Mouse (Mus musculus) liver, adult 2 months (tissue): ENCODE measurements at regions not wholly inside any gene's neighbourhood (a gene's known extent, or its start where the extent isn't known, plus 50 kb on each side); places are given as distances from the start of the nearest gene placed in this dataset.
A peak's percentile ranks its signal among the peaks of the same experiment; 100 is the strongest.

Experiments
- DNase-seq: peaks from one replicate; pipeline ENCODE4 v3.0.0-alpha.2; 2011; ENCODE audit warnings: low read depth, low spot score; ENCODE audit errors: extremely low read depth
- H3K27ac ChIP-seq: fragments of 200-500 bp; replicated peaks from 2 replicates; pipeline ENCODE4 v1.5.1; 2012; ENCODE audit warnings: low read depth, mild to moderate bottlenecking, control low read depth, inconsistent platforms, low read length; ENCODE audit not compliant: insufficient read depth
- H3K27me3 ChIP-seq: fragments of 200-500 bp; 2 replicates; pipeline ENCODE4 v1.6.1; 2012; ENCODE audit warnings: mild to moderate bottlenecking, moderate library complexity, low read length, inconsistent platforms; ENCODE audit not compliant: control insufficient read depth, insufficient read depth
- H3K36me3 ChIP-seq: fragments of 200-500 bp; 2 replicates; pipeline ENCODE4 v1.6.1; 2012; ENCODE audit warnings: low read length, inconsistent platforms; ENCODE audit not compliant: control insufficient read depth, insufficient read depth
- H3K4me1 ChIP-seq: fragments of 200-500 bp; 2 replicates; pipeline ENCODE4 v1.6.1; 2011; ENCODE audit warnings: low read length; ENCODE audit not compliant: control insufficient read depth, insufficient read depth
- H3K4me3 ChIP-seq: fragments of 200-500 bp; 2 replicates; pipeline ENCODE4 v1.5.1; 2011; ENCODE audit warnings: low read depth, mild to moderate bottlenecking, control low read depth, low read length, moderate library complexity; ENCODE audit not compliant: insufficient read depth
- H3K79me2 ChIP-seq: fragments of 200-500 bp; 2 replicates; pipeline ENCODE4 v1.6.1; 2012; ENCODE audit warnings: inconsistent platforms, mild to moderate bottlenecking, low read length, moderate library complexity; ENCODE audit not compliant: control insufficient read depth, insufficient read depth
- H3K9ac ChIP-seq: fragments of 200-500 bp; 2 replicates; pipeline ENCODE4 v1.6.1; 2012; ENCODE audit warnings: low read depth, mild to moderate bottlenecking, control low read depth, inconsistent platforms, low read length
- CTCF ChIP-seq: fragments of 200-500 bp; IDR thresholded peaks from 2 replicates; pipeline ENCODE4 v1.5.1; 2011; ENCODE audit warnings: low read depth, low read length, control low read depth
- POLR2A ChIP-seq: fragments of 200-500 bp; IDR thresholded peaks from 2 replicates; pipeline ENCODE4 v1.6.1; 2011; ENCODE audit warnings: low read length, control low read depth; ENCODE audit not compliant: insufficient read depth; ENCODE audit errors: extremely low read depth
- WGBS: fragments of 180-500 bp; shearing (Covaris S2); methylation state at CpG from one replicate; pipeline ENCODE4 v1.1.7; 2018; 5-methylcytosine and 5-hydroxymethylcytosine counted together

- no peak for TF ChIP-seq CTCF
- no peak for TF ChIP-seq POLR2A
- Histone ChIP-seq H3K4me1 (no peaks in the 10 kb centered on the region), H3K27me3 (0 out of 2 replicates have a peak, but pooled peaks cover 2% of the 10 kb centered on the region), H3K9ac (no peak overlapping the region), H3K36me3 (no peaks in the 10 kb centered on the region), H3K27ac (no peak overlapping the region), H3K4me3 (no peak overlapping the region), H3K79me2 (no peaks in the 10 kb centered on the region)
- 76% methylated on average over 3 of the region's 3 CpGs for WGBS
- no peak for DNase-seq
Measured at GRCm38 (mm10) chr15:11517892-11518291, 118.4 kb upstream of the Tars start.

- Histone ChIP-seq H3K4me1 (no peaks in the 10 kb centered on the region), H3K36me3 (no peaks in the 10 kb centered on the region), H3K79me2 (no peaks in the 10 kb centered on the region), H3K4me3 (no peak overlapping the region), H3K27me3 (no peaks in the 10 kb centered on the region), H3K27ac (no peak overlapping the region), H3K9ac (no peak overlapping the region)
- WGBS = 45% methylated on average over 4 of the region's 4 CpGs
- DNase-seq = peak; percentile 54
- TF ChIP-seq CTCF (no peak), POLR2A (no peak)
Measured at GRCm38 (mm10) chr15:11505076-11505639, 105.7 kb upstream of the Tars start.

GRCm38 (mm10) chr15:11496436-11496835, 97.0 kb upstream of the Tars start:
- H3K27ac ChIP-seq = no peak overlapping the region
- no peaks in the 10 kb centered on the region for H3K27me3 ChIP-seq
- H3K9ac ChIP-seq = no peak overlapping the region
- H3K36me3 ChIP-seq = no peaks in the 10 kb centered on the region
- TF ChIP-seq POLR2A = no peak
- TF ChIP-seq CTCF = no peak
- H3K4me1 ChIP-seq = no peaks in the 10 kb centered on the region
- no peaks in the 10 kb centered on the region for H3K79me2 ChIP-seq
- no peak overlapping the region for H3K4me3 ChIP-seq
- DNase-seq = no peak
- WGBS = 76% methylated on average over 2 of the region's 2 CpGs

- 84% methylated on average over 3 of the region's 3 CpGs for WGBS
- no peaks in the 10 kb centered on the region for H3K79me2 ChIP-seq
- H3K36me3 ChIP-seq = no peaks in the 10 kb centered on the region
- H3K4me3 ChIP-seq = no peak overlapping the region
- H3K9ac ChIP-seq = no peak overlapping the region
- no peak for DNase-seq
- no peak overlapping the region for H3K27ac ChIP-seq
- no peaks in the 10 kb centered on the region for H3K27me3 ChIP-seq
- H3K4me1 ChIP-seq = no peaks in the 10 kb centered on the region
- TF ChIP-seq CTCF (no peak), POLR2A (no peak)
Measured at GRCm38 (mm10) chr15:11489116-11489515, 89.7 kb upstream of the Tars start.

- H3K27ac ChIP-seq = no peak overlapping the region
- no peak for DNase-seq
- no peaks in the 10 kb centered on the region for H3K4me1 ChIP-seq
- no peak overlapping the region for H3K4me3 ChIP-seq
- TF ChIP-seq CTCF (no peak), POLR2A (no peak)
- 78% methylated on average over 5 of the region's 5 CpGs for WGBS
- H3K36me3 ChIP-seq = no peaks in the 10 kb centered on the region
- H3K9ac ChIP-seq = no peak overlapping the region
- H3K79me2 ChIP-seq = no peaks in the 10 kb centered on the region
- H3K27me3 ChIP-seq = no peaks in the 10 kb centered on the region; the same call in 1 of the 2 replicates
Measured at GRCm38 (mm10) chr15:11487268-11487783, 87.9 kb upstream of the Tars start.

- Histone ChIP-seq H3K4me1 (no peaks in the 10 kb centered on the region), H3K79me2 (no peaks in the 10 kb centered on the region), H3K36me3 (no peaks in the 10 kb centered on the region), H3K27me3 (no peaks in the 10 kb centered on the region; the same call in 1 of the 2 replicates), H3K4me3 (no peak overlapping the region), H3K9ac (no peak overlapping the region), H3K27ac (no peak overlapping the region)
- DNase-seq = no peak
- TF ChIP-seq POLR2A = no peak
- no peak for TF ChIP-seq CTCF
- 65% methylated on average over 5 of the region's 5 CpGs for WGBS
Measured at GRCm38 (mm10) chr15:11483916-11484315, 84.5 kb upstream of the Tars start.
